Mouse (Mus musculus): ENCODE data around the gene Gm10130. TPM values are rescaled to one million over a fixed set of nuclear protein-coding genes. Genes with fewer than 3 reads are reported as not detected.

The Gm10130 gene
- polyA plus RNA-seq, 1 experiment from 2014 or later = not detected

Other genes with a start within 250 kb of the Gm10130 start
- 21.7 to 23.5 TPM (median 23.4 TPM) in 3 replicates for gene Zfp120, start 187.0 kb upstream of the Gm10130 start, polyA plus RNA-seq (2018)
- gene Gm10770, start 144.0 kb upstream of the Gm10130 start, polyA plus RNA-seq (2018) = not detected in 3 replicates
- gene Gm14139, start 141.9 kb upstream of the Gm10130 start, polyA plus RNA-seq (2018) = not detected in 3 replicates
- 1.5 to 2.1 TPM (median 2.1 TPM) in 3 replicates for gene Zfp937, start 105.6 kb upstream of the Gm10130 start, polyA plus RNA-seq (2018)
- gene Gm21994, start 68.1 kb upstream of the Gm10130 start, polyA plus RNA-seq (2018) = 1.4 to 8.2 TPM (median 4.3 TPM) in 3 replicates
- gene Gm14124, start 66.2 kb upstream of the Gm10130 start, polyA plus RNA-seq (2018) = not detected in 3 replicates
- gene 3300002I08Rik, start 39.1 kb downstream of the Gm10130 start, polyA plus RNA-seq (2018) = 1.1 to 2.4 TPM (median 2.0 TPM) in 3 replicates
- 1.2 to 1.8 TPM (median 1.6 TPM) in 3 replicates for gene Zfp442, start 127.8 kb downstream of the Gm10130 start, polyA plus RNA-seq (2018)
- not detected in 3 replicates for gene Zfp345, start 161.4 kb downstream of the Gm10130 start, polyA plus RNA-seq (2018)
- gene Cst7, start 246.7 kb downstream of the Gm10130 start, polyA plus RNA-seq (2018) = 5.6 to 14.2 TPM (median 9.1 TPM) in 3 replicates

Data from macrophage (primary cell).